ENCODE assay signal across 13 mouse cellular contexts in genomic region chr14:122231073-122231472, GRCm38 (mm10). TPM values are rescaled to one million over a fixed set of nuclear protein-coding genes. Genes with fewer than 3 reads are reported as not detected.
DNase-seq lines count a peak whose midpoint lies in the region; ATAC-seq lines count a peak whose summit lies in the region.
"Had no signal": no experiment of that assay in that cellular context is flagged by ENCODE, and none has a peak within 500 bp of the region (broad histone marks: within the 10 kb centered on the region; RNA-seq: fewer than 3 reads in every experiment).

No protein-coding gene starts in this region.

- no peak for ATAC-seq in hindbrain, embryonic 11.5 days (ENCODE audit: low FRiP score)
- no peak for ATAC-seq in forebrain, embryonic 12.5 days (ENCODE audit: low FRiP score)
- no peak for ATAC-seq in forebrain, embryonic 15.5 days (replicated peaks)
- no peak for ATAC-seq in midbrain, embryonic 11.5 days (ENCODE audit: low FRiP score)

- peak overlapping the region; percentile 80 for H3K27ac ChIP-seq in hindbrain, embryonic 10.5 days
- no peak overlapping the region for H3K27ac ChIP-seq in hindbrain, embryonic 11.5 days (ENCODE audit: low read depth, low read length)
- H3K27ac ChIP-seq in forebrain, embryonic 12.5 days: peak overlapping the region; percentile 76; the same call in 1 of the 2 replicates
- H3K27ac ChIP-seq in forebrain, embryonic 15.5 days (replicated peaks): no peak overlapping the region; the same call in 1 of the 2 replicates
- H3K27ac ChIP-seq in midbrain, embryonic 11.5 days (ENCODE audit: low read depth, low read length): no peak overlapping the region
- no peak overlapping the region for H3K27ac ChIP-seq in embryonic facial prominence, embryonic 10.5 days (replicated peaks)
- H3K27ac ChIP-seq: heart, embryonic 13.5 days; left cerebral cortex, adult 2 months had no signal

- H3K4me1 ChIP-seq in hindbrain, embryonic 10.5 days (replicated peaks): peaks cover 48% of the 10 kb centered on the region
- peaks cover 3% of the 10 kb centered on the region; the same call in 1 of the 2 replicates for H3K4me1 ChIP-seq in hindbrain, embryonic 11.5 days (replicated peaks; ENCODE audit: control insufficient read depth, insufficient read depth, low read length)
- peaks cover 39% of the 10 kb centered on the region for H3K4me1 ChIP-seq in forebrain, embryonic 12.5 days
- H3K4me1 ChIP-seq in forebrain, embryonic 15.5 days: peaks cover 28% of the 10 kb centered on the region
- peaks cover 31% of the 10 kb centered on the region for H3K4me1 ChIP-seq in midbrain, embryonic 11.5 days (ENCODE audit: control insufficient read depth, insufficient read depth, low read length)
- H3K4me1 ChIP-seq in embryonic facial prominence, embryonic 10.5 days: peaks cover 33% of the 10 kb centered on the region
- H3K4me1 ChIP-seq: heart, embryonic 13.5 days had no signal

- H3K27me3 ChIP-seq in hindbrain, embryonic 10.5 days (ENCODE audit: insufficient read depth, poor library complexity, severe bottlenecking): peaks cover 32% of the 10 kb centered on the region
- peaks cover 6% of the 10 kb centered on the region for H3K27me3 ChIP-seq in hindbrain, embryonic 11.5 days (ENCODE audit: control insufficient read depth, insufficient read depth, low read length)
- peaks cover 37% of the 10 kb centered on the region for H3K27me3 ChIP-seq in forebrain, embryonic 12.5 days
- H3K27me3 ChIP-seq in forebrain, embryonic 15.5 days: peaks cover 46% of the 10 kb centered on the region
- H3K27me3 ChIP-seq in midbrain, embryonic 11.5 days (ENCODE audit: control insufficient read depth, insufficient read depth, low read length): peaks cover 36% of the 10 kb centered on the region
- H3K27me3 ChIP-seq in embryonic facial prominence, embryonic 10.5 days (replicated peaks; ENCODE audit: low read depth, poor library complexity, severe bottlenecking): peaks cover 57% of the 10 kb centered on the region

- no peak overlapping the region for H3K9ac ChIP-seq in hindbrain, embryonic 11.5 days (ENCODE audit: low read depth, low read length)
- no peak overlapping the region for H3K9ac ChIP-seq in forebrain, embryonic 12.5 days
- 0 out of 2 replicates have a peak overlapping the region, but pooled peaks have one; percentile 5 for H3K9ac ChIP-seq in forebrain, embryonic 15.5 days (replicated peaks)
- H3K9ac ChIP-seq in midbrain, embryonic 11.5 days (ENCODE audit: low read length): no peak overlapping the region
- H3K9ac ChIP-seq: heart, embryonic 13.5 days had no signal

- WGBS in hindbrain, embryonic 10.5 days: 45% methylated on average over 10 of the region's 10 CpGs
- WGBS in hindbrain, embryonic 11.5 days: 56% methylated on average over 10 of the region's 10 CpGs
- 38% methylated on average over 10 of the region's 10 CpGs for WGBS in forebrain, embryonic 12.5 days
- 30% methylated on average over 10 of the region's 10 CpGs for WGBS in forebrain, embryonic 15.5 days
- 32% methylated on average over 10 of the region's 10 CpGs for WGBS in midbrain, embryonic 11.5 days
- 66% methylated on average over 10 of the region's 10 CpGs for WGBS in embryonic facial prominence, embryonic 10.5 days

- H3K36me3 ChIP-seq in hindbrain, embryonic 10.5 days: no peaks in the 10 kb centered on the region
- no peaks in the 10 kb centered on the region for H3K36me3 ChIP-seq in hindbrain, embryonic 11.5 days (ENCODE audit: control insufficient read depth, insufficient read depth, low read length)
- no peaks in the 10 kb centered on the region for H3K36me3 ChIP-seq in forebrain, embryonic 12.5 days (replicated peaks)
- no peaks in the 10 kb centered on the region for H3K36me3 ChIP-seq in forebrain, embryonic 15.5 days
- no peaks in the 10 kb centered on the region for H3K36me3 ChIP-seq in midbrain, embryonic 11.5 days (ENCODE audit: control insufficient read depth, insufficient read depth, low read length)
- no peaks in the 10 kb centered on the region for H3K36me3 ChIP-seq in embryonic facial prominence, embryonic 10.5 days (replicated peaks)
- H3K36me3 ChIP-seq: heart, embryonic 13.5 days had no signal

- no peak for DNase-seq in hindbrain, embryonic 10.5 days (ENCODE audit: low spot score)
- no peak for DNase-seq in hindbrain, embryonic 11.5 days (ENCODE audit: low spot score)
- no peak for DNase-seq in midbrain, embryonic 11.5 days (ENCODE audit: low spot score, missing footprints)
- no peak for DNase-seq in embryonic facial prominence, embryonic 10.5 days (ENCODE audit: low spot score)
- DNase-seq in right cerebral cortex, postnatal 36 days (ENCODE audit: low spot score in 2 of 2): no peak
- DNase-seq: kidney, adult 2 months; lung, postnatal 14 days; right cerebral cortex, postnatal 14 days; thymus, adult 2 months had no signal

- peak overlapping the region; percentile 10; the same call in 1 of the 2 replicates for H3K4me3 ChIP-seq in hindbrain, embryonic 10.5 days
- H3K4me3 ChIP-seq in hindbrain, embryonic 11.5 days (ENCODE audit: low read depth, low read length): no peak overlapping the region
- no peak overlapping the region for H3K4me3 ChIP-seq in forebrain, embryonic 12.5 days (replicated peaks)
- H3K4me3 ChIP-seq in forebrain, embryonic 15.5 days: no peak overlapping the region
- no peak overlapping the region for H3K4me3 ChIP-seq in midbrain, embryonic 11.5 days (ENCODE audit: low read depth, low read length)
- H3K4me3 ChIP-seq in embryonic facial prominence, embryonic 10.5 days: no peak overlapping the region
- H3K4me3 ChIP-seq: heart, embryonic 13.5 days; left cerebral cortex, adult 2 months had no signal

- H3K4me2 ChIP-seq in hindbrain, embryonic 11.5 days (replicated peaks; ENCODE audit: low read depth, low read length): no peak overlapping the region
- H3K4me2 ChIP-seq in forebrain, embryonic 12.5 days: peak overlapping the region; percentile 27; the same call in 1 of the 2 replicates
- peak overlapping the region; percentile 22 for H3K4me2 ChIP-seq in forebrain, embryonic 15.5 days (replicated peaks)
- peak overlapping the region; percentile 16; the same call in 1 of the 2 replicates for H3K4me2 ChIP-seq in midbrain, embryonic 11.5 days
- H3K4me2 ChIP-seq: heart, embryonic 13.5 days had no signal

- H3K9me3 ChIP-seq in hindbrain, embryonic 10.5 days: no peaks in the 10 kb centered on the region
- no peaks in the 10 kb centered on the region for H3K9me3 ChIP-seq in hindbrain, embryonic 11.5 days (ENCODE audit: control insufficient read depth, low read length)
- H3K9me3 ChIP-seq in forebrain, embryonic 12.5 days: no peaks in the 10 kb centered on the region
- no peaks in the 10 kb centered on the region for H3K9me3 ChIP-seq in forebrain, embryonic 15.5 days
- H3K9me3 ChIP-seq in midbrain, embryonic 11.5 days (ENCODE audit: control insufficient read depth, low read length): no peaks in the 10 kb centered on the region
- no peaks in the 10 kb centered on the region for H3K9me3 ChIP-seq in embryonic facial prominence, embryonic 10.5 days
- H3K9me3 ChIP-seq: heart, embryonic 13.5 days had no signal

RNA-seq across cellular contexts. Expression of gene Clybl, which starts 49.6 kb away (rescaled TPM):
- 28.6 and 31.3 TPM in 2 replicates for polyA plus RNA-seq in hindbrain, embryonic 10.5 days (2016; fragmentation: Nextera tagmentation; extraction: Ambion mirVana)
- polyA plus RNA-seq in hindbrain, embryonic 11.5 days (2014; fragmentation: Nextera tagmentation; extraction: Ambion mirVana): 24.1 and 30.6 TPM in 2 replicates
- 22.8 and 24.7 TPM in 2 replicates for polyA plus RNA-seq in forebrain, embryonic 12.5 days (2016; fragmentation: Nextera tagmentation; extraction: Ambion mirVana)
- polyA plus RNA-seq in forebrain, embryonic 15.5 days (2015; fragmentation: Nextera tagmentation; extraction: Ambion mirVana): 10.5 and 12.4 TPM in 2 replicates
- 27.6 and 31.5 TPM in 2 replicates for polyA plus RNA-seq in midbrain, embryonic 11.5 days (2014; fragmentation: Nextera tagmentation; extraction: Ambion mirVana)
- 21.8 and 23.1 TPM in 2 replicates for polyA plus RNA-seq in embryonic facial prominence, embryonic 10.5 days (2016; fragmentation: Nextera tagmentation; extraction: Ambion mirVana)

Comparison
In these comparisons a context has a peak if more than half of its experiments do, and no peak if none do; other contexts are left out.
1. H3K27ac ChIP-seq: peak in hindbrain, embryonic 10.5 days (single experiment) and forebrain, embryonic 12.5 days (single experiment); none in hindbrain, embryonic 11.5 days (single experiment), forebrain, embryonic 15.5 days (single experiment), midbrain, embryonic 11.5 days (single experiment) and embryonic facial prominence, embryonic 10.5 days (single experiment).